Mouse (Mus musculus) thymus, postnatal 14 days (tissue): ENCODE data around the gene Nfx1.

Source experiments
- DNase-seq: peaks from one replicate; pipeline ENCODE4 v3.0.0; 2021

Gene Nfx1

DNA sequence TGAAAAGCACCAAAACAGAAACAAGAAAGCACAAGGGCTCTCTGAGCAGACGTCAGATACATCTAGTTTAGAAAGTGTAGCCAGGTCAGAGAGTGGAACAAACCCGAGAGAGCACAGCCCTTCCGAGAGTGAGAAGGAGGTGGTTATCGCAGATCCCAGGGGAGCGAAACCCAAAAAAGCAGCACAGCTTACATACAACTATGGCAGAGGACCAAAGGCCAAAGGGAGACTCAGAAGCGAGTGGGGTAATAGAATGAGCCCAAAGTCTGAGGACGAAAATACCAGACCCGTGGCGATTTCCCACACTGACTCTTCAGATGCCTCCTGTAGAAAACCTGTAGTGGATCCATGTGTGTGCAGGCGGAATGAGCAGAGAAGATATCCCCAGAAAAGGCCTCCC is 5.9 kb downstream of the Nfx1 start:
- DNase-seq = no peak

DNA sequence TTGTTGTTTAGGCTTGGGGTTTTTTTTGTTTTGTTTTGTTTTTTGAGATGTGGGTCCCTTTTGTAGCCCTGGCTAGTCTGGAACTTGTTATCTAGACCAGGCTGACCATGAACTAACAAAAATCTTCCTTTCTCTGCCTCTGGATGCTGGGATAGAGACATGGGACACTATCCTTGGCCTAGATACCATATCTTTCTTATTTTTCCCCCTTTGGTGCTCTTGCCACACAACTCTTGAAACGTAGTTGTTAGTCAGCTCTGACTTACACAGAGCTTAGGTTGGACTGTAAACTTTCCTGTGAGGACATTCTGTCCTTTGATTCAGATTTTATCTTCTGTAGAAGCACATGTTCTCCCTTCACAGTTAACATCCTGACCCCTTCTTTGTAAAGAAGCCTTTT is 8.7 kb downstream of the Nfx1 start:
- no peak for DNase-seq

DNA sequence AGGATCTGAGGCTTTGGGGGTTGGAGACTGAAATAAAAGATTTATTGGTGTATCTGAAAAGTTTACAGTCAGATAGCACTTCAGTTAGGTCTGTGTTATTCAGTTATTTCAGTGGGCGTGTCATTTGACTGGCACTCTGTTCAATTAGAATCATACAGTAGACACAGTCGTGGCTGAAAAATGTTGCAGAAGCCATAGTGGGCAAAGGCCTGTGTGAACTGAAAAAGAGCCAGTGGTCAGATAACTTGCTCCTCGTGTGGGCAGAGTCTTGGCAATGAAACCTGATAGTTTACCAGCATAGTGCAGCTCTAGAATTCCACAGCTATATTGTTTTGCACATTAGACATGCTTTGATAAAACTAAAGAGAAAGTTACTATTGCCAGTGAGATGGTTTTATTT is 11.8 kb downstream of the Nfx1 start:
- no peak for DNase-seq

DNA sequence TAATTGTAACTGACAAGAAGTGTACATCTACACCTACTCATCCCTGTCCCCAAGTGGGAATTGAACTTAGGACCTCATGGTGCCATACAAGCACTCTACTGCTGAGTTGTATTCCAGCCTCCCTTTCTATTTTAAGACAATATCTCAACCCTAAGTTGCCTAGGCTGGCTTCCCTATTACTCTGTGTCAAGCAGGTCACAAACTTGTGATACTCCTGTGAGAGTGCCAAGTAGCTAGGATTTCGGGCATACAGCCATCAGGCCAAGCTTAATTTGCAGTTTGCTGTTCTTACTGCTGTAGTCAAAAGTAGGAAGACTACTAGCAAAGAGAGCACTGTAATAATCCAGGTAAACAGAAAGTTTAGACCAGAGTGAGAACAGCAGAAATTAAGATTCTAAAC is 13.0 kb downstream of the Nfx1 start:
- no peak for DNase-seq

DNA sequence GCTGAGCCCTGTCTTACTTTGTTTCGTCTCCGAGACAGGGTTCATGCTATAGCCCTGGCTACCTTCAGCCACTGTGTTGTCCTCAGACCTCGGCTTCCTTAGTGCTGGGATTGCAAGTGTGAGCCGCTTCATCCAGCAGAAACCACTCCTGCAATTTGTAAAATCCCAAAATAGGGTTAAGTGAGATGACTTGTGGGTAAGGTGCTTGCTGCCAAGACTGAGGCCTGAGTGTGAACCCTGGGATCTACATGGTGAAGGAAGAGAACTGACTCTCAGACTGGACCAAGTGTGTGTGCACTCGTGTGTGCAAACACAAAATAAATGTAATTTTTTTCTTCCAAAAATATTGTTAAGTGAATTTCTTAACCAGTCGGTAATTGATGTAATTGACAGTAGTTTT is 18.9 kb downstream of the Nfx1 start:
- no peak for DNase-seq

DNA sequence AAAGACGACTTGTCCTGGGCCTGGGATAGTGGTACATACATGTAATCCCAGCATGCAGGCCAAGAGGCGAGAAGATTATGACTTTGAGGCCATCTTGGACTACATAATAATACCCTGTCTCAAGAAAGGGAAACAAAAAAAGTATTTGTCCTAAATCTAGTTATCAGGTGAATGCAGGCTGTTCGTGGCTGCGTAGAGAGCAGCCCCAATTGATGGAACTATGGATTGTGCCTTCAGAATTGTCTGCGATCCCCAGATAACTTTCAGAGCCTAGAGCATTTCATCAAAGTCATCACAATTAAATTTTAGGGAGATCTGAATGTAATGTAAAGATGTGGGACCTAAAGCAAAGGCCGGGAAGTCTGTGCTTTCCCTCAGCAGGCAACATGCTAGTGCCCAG is 25.6 kb downstream of the Nfx1 start:
- DNase-seq = no peak

DNA sequence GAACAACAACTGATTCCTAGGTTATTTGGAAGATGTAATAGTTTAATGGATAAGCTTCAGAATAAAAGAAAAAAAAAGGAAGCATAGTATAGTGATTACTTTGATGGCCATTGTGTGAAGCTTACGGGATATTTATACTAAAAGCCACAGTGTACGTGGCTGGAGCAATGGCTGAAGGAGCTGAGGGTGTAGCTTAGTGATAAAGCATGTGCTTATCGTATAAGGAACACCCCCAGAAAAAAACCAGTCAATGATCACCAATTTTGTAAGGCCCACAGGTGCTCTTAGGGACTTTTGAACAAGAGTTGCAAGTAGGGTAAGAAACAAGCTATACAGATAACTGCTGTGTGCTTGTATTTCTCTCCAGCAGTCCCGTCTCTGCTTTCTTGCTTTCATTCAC is 27.2 kb downstream of the Nfx1 start:
- DNase-seq = no peak

DNA sequence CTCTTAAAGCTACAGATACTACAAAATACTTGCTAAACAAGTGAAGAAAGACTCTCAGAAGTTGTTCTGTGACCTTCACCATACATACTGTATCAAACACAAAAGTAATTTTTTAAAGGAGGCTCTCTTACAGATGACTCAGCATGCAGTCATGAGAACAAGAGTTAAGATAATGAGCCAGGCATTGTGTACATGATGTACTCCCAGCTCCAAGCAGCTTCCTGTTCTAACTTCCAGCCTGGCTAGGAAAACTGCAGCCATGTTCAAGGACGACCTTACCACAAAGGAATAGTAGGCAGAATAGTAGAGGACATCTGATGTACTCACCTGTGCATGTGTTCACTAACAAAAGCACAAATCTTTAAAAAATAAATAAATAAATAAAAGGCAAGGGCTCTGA is 29.6 kb downstream of the Nfx1 start:
- DNase-seq = no peak

DNA sequence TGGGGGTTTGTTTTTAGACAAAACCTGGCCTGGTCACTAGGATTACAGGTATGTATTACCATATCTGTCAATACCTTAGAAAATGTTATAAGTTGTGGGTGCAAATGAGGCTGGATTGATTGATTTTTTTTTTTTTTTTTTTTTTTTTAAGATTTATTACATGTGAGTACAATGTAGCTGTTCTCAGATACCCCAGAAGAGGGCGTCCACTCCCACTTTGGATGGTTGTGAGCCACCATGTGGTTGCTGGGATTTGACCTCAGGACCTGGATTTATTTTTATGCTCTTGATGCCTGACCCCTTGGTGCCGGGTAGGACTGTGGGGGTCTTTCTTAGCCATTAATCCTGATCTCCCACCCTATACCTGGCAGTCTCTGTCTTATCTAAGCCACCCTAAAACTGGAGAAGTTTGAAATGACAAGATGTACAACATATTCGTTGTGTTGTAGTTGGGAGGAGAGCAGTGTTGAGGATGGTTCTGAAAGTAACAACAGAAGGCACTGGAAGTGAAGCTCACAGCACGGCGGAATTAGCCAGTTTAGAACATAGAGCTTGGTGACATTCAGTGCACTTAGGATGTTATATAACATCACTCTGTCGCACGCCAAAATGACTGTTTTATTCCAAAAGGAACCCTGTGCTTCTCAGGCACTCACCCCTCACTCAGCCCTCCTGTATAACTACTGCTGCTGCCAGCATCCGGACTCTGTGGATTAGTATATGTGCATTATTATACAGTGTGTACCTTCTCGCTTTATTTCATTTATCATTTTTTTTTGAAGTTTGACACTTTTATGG is 30.3 kb downstream of the Nfx1 start:
- no peak for DNase-seq

DNA sequence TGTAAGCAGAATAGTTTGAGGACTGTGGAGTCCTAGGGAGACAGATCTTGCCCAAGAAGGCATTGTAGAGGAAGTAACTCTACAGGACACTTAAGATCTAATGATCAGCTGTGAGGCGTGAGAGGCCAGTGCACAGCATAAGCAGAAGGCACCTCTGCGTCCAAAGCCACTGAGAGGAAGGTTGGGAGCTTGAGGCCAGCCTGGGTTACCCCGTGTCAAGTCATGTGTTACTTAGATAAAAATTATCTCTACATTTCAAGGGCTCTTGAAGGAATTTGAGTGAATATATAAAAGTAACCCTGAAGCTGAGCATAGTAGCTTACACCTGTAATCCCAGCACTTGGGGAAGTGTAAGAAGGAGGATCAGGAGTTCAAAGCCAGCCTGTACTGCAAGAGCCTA is 42.6 kb downstream of the Nfx1 start:
- DNase-seq = no peak

DNA sequence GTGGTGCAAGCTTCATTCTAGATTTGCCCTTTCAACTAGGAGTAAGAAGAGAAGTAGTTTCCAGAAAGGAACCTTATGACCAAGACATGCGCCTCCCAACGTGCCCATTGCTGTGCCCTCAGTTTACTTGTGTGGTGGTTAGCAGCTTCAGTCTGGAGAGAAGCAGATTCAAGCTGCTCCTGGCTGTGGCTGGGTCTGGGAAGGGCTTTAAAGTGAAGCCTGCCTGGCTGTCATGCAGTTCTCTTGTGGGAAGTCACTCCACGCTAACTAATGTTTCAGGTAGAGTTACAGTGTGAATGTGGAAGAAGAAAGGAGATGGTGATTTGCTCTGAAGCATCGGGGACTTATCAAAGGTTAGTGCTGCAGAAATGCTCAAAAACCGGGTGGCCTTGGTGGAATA is 45.1 kb downstream of the Nfx1 start:
- DNase-seq = no peak

DNA sequence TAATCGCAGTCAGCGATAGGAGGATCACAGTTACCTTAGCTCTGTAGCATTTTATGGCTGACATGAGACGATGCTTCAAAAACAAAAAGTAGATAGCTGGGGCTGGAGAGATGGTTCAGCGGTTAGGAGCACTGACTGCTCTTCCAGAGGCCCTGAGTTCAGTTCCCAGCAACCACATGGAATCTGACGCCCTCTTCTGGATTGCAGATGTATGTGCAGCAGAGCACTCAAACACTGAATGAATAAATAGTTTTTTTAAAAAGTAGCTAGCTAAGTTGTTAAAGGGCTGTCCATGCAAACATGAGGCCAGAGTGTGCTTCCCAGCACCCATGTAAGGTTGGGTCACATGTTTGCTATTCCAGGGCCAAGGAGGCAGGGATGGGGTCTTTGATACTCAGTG is 50.4 kb downstream of the Nfx1 start:
- no peak for DNase-seq

DNA sequence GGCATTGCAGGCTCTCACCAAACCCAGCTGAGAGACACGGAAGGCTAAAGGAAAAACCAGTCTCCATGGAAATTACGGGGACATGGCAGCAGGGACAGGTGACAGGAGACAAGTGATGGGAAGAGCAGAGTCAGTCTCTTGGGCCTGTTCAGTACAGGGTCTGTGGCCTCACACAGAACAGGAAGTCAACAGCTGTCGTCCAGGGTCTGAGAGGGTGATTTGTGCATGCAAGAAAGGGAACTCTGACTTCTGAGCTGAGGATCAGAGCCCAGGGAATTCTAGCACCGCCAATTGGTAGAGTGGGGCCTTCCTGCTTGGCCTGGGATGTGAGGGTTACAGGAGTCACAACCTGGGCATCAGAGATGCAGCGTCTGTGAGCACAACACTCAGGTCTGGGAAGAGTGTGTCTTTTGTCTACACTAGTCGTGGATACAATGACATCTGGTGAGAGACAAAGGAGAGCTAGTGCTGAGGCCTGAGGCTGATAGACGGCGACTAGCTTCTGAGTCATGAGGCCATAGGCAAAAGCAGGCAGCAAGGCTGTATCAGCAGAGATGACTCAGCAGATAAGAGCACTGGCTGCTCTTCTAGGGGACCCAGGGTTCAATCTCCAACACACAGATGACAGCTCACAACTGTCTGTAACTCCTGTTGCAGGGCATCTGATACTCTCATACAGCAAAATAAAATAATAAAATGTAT is 55.5 kb downstream of the Nfx1 start:
- no peak for DNase-seq

DNA sequence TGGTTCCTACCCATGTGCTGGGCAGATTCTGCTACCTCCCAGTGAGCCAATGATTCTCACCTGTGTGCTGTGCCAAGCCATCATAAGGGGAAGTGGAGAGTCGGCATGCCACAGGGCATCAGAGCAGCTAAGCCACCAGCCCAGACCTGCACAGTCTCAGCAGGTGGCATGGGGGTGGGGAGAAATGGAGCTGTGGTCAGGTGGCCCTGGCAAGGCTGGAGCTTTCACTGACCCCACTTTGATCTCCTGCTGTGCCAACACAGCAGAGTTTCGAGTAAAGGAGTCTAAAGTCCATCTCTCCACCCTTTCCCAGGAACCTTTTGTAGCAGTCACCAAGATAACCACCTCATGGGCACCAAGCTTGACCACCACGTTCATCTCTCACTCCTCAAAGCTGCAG is 57.2 kb downstream of the Nfx1 start:
- DNase-seq = no peak

DNA sequence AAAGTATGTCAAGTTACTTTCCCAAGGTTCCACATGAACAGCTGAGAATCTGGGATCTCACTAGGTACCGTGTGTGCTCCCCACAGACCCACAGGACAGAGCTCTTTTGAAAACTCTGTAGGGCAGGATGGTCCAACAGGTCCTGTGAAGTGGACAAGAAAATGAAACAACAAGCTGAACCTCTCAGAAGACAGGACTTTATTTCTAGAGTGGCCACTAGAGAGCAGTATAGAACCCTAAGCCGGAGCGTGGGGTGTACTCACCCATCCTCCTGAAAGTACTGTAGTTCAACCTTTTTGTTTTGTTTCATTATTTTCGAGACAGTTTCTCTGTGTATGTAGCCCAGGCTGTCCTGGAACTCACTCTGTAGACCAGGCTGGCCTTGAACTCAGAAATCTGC is 57.6 kb downstream of the Nfx1 start:
- DNase-seq = no peak

DNA sequence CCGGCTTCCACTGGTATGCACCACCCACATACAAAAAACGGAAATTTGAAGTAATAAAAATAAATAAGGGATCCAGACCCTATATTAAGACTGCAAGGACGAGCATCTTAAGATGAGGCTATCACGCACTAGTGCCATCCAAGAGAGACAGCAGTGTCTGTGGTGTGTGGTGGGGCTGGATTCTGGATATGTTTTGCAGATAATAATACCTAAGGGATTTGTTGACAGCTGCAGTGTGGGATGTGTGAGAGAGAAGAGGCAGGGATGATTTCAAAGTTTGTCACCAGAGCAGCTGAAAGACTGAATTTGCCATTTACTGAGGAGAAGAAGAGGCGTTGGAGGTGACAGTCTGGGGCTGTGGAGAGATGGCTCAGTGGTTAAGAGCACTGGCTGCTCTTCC is 58.7 kb downstream of the Nfx1 start:
- DNase-seq = no peak

DNA sequence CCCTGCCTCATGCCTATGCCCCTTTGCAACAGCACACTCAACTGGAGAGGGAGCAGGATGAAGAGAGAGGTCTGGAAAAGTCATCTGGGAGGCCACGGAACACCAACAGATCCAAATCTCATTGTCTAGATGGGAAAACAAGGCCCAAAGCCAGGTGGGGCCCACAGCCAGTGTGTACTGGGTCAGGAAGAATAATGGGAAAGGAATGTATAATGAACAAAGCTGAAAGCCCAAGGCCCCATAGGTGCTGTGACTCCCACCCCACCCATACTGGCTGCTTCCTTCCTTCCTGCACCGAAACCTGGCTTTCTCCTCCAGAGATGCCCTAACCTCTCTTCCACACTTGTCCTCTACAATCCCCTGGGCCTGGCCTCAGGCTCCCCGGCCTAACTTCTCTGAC is 60.5 kb downstream of the Nfx1 start:
- DNase-seq = no peak

DNA sequence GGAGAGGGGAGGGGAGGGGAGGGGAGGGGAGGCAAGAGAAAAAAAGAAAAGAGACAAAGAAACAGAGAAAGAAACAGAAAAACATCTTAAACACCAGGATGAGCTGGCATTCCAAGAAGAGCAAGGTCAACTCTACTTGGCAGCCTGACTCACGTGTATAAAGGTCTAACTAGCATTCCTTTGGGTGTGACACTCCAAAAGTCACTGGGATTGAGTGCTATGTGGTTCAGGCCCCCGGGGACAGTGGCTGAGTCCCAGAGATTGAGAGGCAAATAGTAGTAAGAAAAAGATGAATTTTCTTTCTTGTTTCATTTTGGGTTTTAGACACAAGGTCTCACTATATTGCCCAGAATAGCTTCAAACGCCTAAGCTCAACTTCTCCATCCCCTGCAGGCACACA is 67.2 kb downstream of the Nfx1 start:
- no peak for DNase-seq

DNA sequence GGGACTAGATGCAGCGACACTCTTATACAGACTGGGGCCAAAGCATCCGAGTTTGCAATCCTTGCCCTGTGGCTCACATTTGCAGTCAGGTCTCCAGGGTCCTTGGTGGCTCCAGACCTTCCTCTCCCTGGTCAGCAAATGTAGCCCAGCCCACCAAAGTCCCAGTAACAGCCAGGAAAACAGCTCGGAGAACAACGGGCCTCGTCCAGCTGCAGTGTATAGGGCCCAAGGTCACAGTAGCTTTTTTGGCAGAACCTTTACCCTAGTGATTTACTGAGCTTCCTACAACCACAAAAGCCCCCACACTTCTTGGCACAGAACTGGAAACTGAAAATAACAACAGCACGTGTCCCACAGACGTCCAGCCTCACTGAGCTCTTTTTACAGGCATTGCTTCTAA is 70.3 kb downstream of the Nfx1 start:
- no peak for DNase-seq

DNA sequence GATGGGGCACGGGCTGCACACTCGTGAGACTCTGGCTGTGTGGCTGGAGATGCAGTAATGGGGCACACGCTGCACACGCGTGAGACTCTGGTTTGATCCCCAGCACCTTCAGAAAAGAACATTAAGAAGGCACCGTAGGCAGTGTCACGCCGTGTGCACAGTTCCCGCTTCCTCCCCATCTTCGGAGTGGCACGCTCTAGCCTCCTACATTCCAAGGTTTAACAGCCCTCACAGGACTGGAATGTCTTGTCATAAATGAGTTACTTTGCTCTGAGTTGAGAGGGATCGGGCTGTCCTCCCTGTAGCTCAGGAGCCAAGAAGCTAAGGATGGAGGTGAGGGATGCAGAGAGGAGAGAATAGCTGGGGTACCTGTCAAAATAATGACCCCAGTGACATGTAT is 72.2 kb downstream of the Nfx1 start:
- no peak for DNase-seq

DNA sequence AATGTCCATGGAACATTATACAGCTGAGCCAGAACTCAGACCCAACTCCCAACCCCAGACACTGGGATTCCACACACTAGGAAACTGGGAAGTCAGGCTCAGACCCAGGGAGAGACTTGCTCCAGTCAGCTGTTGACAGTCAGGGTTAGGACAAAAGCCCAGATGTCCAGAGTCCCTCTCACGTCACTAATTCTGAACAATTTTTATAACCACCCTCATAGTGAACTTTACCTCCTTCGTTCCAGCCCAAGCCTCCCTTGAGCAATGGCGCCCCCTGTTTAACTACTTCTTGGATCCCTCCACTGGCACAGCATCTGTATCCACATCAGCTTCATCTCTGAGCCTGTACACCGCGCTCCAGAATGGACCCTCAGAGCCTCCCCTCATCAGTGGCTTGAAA is 73.3 kb downstream of the Nfx1 start:
- no peak for DNase-seq

DNA sequence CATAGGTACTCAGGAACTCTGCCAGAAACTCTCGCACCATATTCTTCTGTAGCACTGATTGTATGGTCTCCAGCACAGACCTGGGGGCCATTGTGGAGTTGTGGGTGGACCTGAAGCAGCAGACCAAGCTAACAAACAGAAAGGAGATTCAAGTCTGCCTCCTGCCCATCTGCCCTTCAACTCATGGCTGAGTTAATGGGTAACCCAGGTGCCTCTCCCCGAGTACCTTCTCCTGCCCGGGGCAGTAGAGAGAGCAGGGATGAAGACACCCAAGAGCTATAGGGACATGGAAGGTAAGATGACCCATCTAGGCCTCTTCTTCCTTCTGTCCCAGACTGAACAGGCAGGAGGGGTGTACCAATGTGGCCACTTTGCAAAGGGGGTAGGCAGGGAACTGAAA is 74.6 kb downstream of the Nfx1 start:
- DNase-seq = no peak

DNA sequence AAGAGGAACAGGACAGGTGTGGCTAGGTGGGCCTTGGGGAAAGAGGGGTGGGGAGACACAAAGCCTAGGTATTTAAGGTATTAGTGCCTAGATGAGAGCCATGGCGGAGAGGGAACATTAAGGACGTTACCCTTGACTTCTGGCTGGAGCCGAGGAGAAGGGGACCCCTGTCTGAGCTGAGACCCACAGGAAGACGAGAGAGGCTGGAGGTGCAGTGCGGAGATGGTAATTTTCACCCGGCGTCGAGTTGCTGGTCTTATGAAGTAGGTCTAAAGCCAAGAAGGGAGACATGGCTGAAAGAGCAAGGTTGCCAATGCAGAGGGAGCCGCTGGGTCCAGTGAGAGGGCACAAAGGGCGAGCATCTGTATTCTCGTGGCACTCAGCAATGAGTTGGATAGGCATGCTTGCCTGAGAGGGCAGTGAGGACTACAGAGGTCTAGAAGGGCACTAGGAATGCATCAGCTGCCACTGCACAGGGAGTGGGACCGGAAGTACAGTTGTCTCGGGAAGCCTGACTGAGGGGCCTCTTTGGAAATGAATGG is 75.6 kb downstream of the Nfx1 start:
- DNase-seq = no peak

DNA sequence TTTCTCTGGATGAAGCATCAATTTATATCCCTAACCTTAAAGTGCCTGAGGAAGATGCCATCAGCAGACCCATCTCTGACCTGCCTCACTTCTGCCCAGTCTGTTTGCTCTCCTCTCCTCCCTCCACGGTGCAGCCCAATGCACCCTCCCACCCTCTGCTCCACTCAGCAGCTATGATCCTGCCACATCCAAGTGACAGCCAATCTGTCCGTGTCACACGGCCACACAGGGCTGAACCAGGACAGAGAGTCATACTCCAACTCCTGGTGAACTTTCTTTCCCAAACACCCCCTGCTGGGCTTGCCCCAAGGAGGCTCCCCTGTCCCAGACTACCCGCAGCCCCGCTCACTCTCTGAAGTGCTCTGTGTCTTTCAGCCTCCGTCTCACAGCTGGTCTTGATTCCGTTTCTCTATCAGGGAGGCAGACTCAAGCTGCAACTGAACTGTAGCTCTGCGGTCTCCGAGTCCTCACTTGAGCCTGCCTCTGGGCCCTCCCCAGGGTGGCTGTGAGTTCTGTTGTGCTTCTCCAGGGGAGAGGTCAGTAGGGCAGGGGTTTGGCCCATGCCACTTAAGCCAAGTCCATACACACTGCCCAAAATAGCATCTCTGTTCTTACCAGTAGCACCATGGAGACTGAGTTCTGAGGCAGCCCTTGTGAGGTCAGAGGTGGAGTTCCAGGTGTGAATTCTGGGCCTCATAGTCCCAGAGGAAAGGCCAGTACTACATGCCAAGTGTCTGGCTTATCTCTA is 77.0 kb downstream of the Nfx1 start, which contains the start of gene Aqp7:
Gene Aqp7, minus strand, starts transcription at position 616 of the 748 bp plus-strand sequence.
- no peak for DNase-seq
